Mouse (Mus musculus) embryonic facial prominence, embryonic 13.5 days (tissue): ENCODE measurements around the gene Prr23a1. TPM values are rescaled to one million over a fixed set of nuclear protein-coding genes. Genes with fewer than 3 reads are reported as not detected.
A peak's percentile ranks its signal among the peaks of the same experiment; 100 is the strongest.
"Not testable (repeated sequence)": the region's sequence is repeated elsewhere in the genome, so short reads cannot be mapped to it uniquely, and the experiment has no call there.

Source experiments
- ATAC-seq: fragments of 200-750 bp; cut with Nextera tagmentation; 2 replicates; pipeline ENCODE4 v1.8.0; 2017; ENCODE audit warnings: low read depth; ENCODE audit not compliant: insufficient number of reproducible peaks, insufficient read depth, low FRiP score, low TSS enrichment
- H3K27ac ChIP-seq: fragments of 300-500 bp; sonication (generic); 2 replicates; pipeline ENCODE4 v1.5.1; 2015; ENCODE audit warnings: moderate library complexity, mild to moderate bottlenecking, inconsistent platforms
- H3K27me3 ChIP-seq: fragments of 300-500 bp; sonication (generic); 2 replicates; pipeline ENCODE4 v1.6.1; 2015; ENCODE audit warnings: mild to moderate bottlenecking, inconsistent platforms
- H3K36me3 ChIP-seq: fragments of 300-500 bp; sonication (generic); 2 replicates; pipeline ENCODE4 v1.6.1; 2015; ENCODE audit warnings: mild to moderate bottlenecking, inconsistent platforms
- H3K4me1 ChIP-seq: fragments of 300-500 bp; sonication (generic); 2 replicates; pipeline ENCODE4 v1.6.1; 2015; ENCODE audit warnings: inconsistent platforms
- H3K4me2 ChIP-seq: fragments of 300-500 bp; sonication (generic); 2 replicates; pipeline ENCODE4 v1.6.1; 2015; ENCODE audit warnings: moderate library complexity, mild to moderate bottlenecking, inconsistent platforms
- H3K4me3 ChIP-seq: fragments of 300-500 bp; sonication (generic); 2 replicates; pipeline ENCODE4 v1.5.1; 2015; ENCODE audit warnings: mild to moderate bottlenecking, inconsistent platforms
- H3K9ac ChIP-seq: fragments of 300-500 bp; sonication (generic); 2 replicates; pipeline ENCODE4 v1.6.1; 2015; ENCODE audit warnings: mild to moderate bottlenecking, inconsistent platforms
- H3K9me3 ChIP-seq: fragments of 300-500 bp; sonication (generic); 2 replicates; pipeline ENCODE4 v1.6.1; 2016; ENCODE audit warnings: inconsistent platforms
- WGBS: fragments of 180-500 bp; shearing (Covaris S2); methylation state at CpG from one replicate; pipeline ENCODE4 v1.1.7; 2015; ENCODE audit warnings: mixed read lengths; 5-methylcytosine and 5-hydroxymethylcytosine counted together
- polyA plus RNA-seq: library from polyadenylated mRNA; unstranded; fragments of >200 nt; fragmentation: Nextera tagmentation; extraction: Ambion mirVana; gene quantifications from 2 replicates; pipeline ENCODE4 v1.2.1, GENCODE M21; 2015

The Prr23a1 gene
- not detected in 2 replicates for polyA plus RNA-seq

- no peak for ATAC-seq
- WGBS = 61% methylated on average over 22 of the region's 22 CpGs
- H3K36me3 ChIP-seq = no peaks in the 10 kb centered on the region
- H3K27ac ChIP-seq = no peak within 1 kb of the TSS
- H3K4me3 ChIP-seq = no peak within 1 kb of the TSS
- H3K4me2 ChIP-seq = peak within 1 kb of the TSS; percentile 36
- no peak within 1 kb of the TSS for H3K9ac ChIP-seq
- H3K27me3 ChIP-seq = peaks cover 10% of the 10 kb centered on the region; the same call in 1 of the 2 replicates
- H3K4me1 ChIP-seq = no peaks in the 10 kb centered on the region
- H3K9me3 ChIP-seq = 0 out of 2 replicates have a peak, but pooled peaks cover 5% of the 10 kb centered on the region
Measured at GRCm38 (mm10) chr9:98842117-98842516, at the start of gene Prr23a1. Gene Prr23a1, plus strand, starts transcription at chr9:98842503.

GRCm38 (mm10) chr9:98799021-98799420 lies 43.3 kb upstream of the Prr23a1 start:
- H3K27ac ChIP-seq = no peak overlapping the region
- peaks cover 7% of the 10 kb centered on the region for H3K4me1 ChIP-seq
- H3K36me3 ChIP-seq = no peaks in the 10 kb centered on the region
- no peak for ATAC-seq
- no peak overlapping the region for H3K4me3 ChIP-seq
- WGBS = 73% methylated on average over 1 of the region's 1 CpGs
- H3K4me2 ChIP-seq = no peak overlapping the region
- no peaks in the 10 kb centered on the region for H3K9me3 ChIP-seq
- H3K9ac ChIP-seq = no peak overlapping the region
- H3K27me3 ChIP-seq = peaks cover 12% of the 10 kb centered on the region

- Histone ChIP-seq H3K4me2 (peak overlapping the region; percentile 32), H3K36me3 (no peaks in the 10 kb centered on the region), H3K4me1 (peaks cover 18% of the 10 kb centered on the region), H3K27me3 (peaks cover 17% of the 10 kb centered on the region), H3K27ac (peak overlapping the region; percentile 80), H3K9ac (no peak overlapping the region), H3K4me3 (no peak overlapping the region), H3K9me3 (no peaks in the 10 kb centered on the region)
- ATAC-seq = no peak
- WGBS = 25% methylated on average over 12 of the region's 12 CpGs
Measured at GRCm38 (mm10) chr9:98803971-98804370, 38.3 kb upstream of the Prr23a1 start.

- H3K4me1 ChIP-seq = peaks cover 18% of the 10 kb centered on the region
- H3K4me3 ChIP-seq = no peak overlapping the region
- H3K9ac ChIP-seq = no peak overlapping the region
- H3K4me2 ChIP-seq = no peak overlapping the region
- ATAC-seq = no peak
- no peak overlapping the region for H3K27ac ChIP-seq
- no peaks in the 10 kb centered on the region for H3K36me3 ChIP-seq
- peaks cover 17% of the 10 kb centered on the region for H3K27me3 ChIP-seq
- 74% methylated on average over 15 of the region's 15 CpGs for WGBS
- no peaks in the 10 kb centered on the region for H3K9me3 ChIP-seq
Measured at GRCm38 (mm10) chr9:98805511-98805910, 36.8 kb upstream of the Prr23a1 start.

- Histone ChIP-seq H3K27me3 (peaks cover 17% of the 10 kb centered on the region), H3K4me1 (peaks cover 18% of the 10 kb centered on the region), H3K36me3 (no peaks in the 10 kb centered on the region), H3K4me2 (no peak overlapping the region), H3K9ac (no peak overlapping the region), H3K27ac (no peak overlapping the region), H3K4me3 (no peak overlapping the region), H3K9me3 (no peaks in the 10 kb centered on the region)
- ATAC-seq = no peak
- 77% methylated on average over 3 of the region's 3 CpGs for WGBS
Measured at GRCm38 (mm10) chr9:98805934-98806333, 36.4 kb upstream of the Prr23a1 start.

- peaks cover 29% of the 10 kb centered on the region for H3K4me1 ChIP-seq
- H3K9me3 ChIP-seq = no peaks in the 10 kb centered on the region
- no peaks in the 10 kb centered on the region for H3K36me3 ChIP-seq
- no peak for ATAC-seq
- H3K9ac ChIP-seq = no peak overlapping the region
- H3K4me3 ChIP-seq = no peak overlapping the region
- peaks cover 13% of the 10 kb centered on the region; the same call in 1 of the 2 replicates for H3K27me3 ChIP-seq
- 85% methylated on average over 8 of the region's 8 CpGs for WGBS
- H3K27ac ChIP-seq = no peak overlapping the region
- H3K4me2 ChIP-seq = no peak overlapping the region
Measured at GRCm38 (mm10) chr9:98807631-98808030, 34.7 kb upstream of the Prr23a1 start.

- not testable (repeated sequence) for ATAC-seq, H3K36me3 ChIP-seq, H3K4me2 ChIP-seq, H3K9ac ChIP-seq, H3K4me3 ChIP-seq, H3K27ac ChIP-seq, H3K9me3 ChIP-seq
- H3K4me1 ChIP-seq = peaks cover 17% of the 10 kb centered on the region
- WGBS = 63% methylated on average over 2 of the region's 2 CpGs
- peaks cover 17% of the 10 kb centered on the region; the same call in 1 of the 2 replicates for H3K27me3 ChIP-seq
Measured at GRCm38 (mm10) chr9:98809526-98809925, 32.8 kb upstream of the Prr23a1 start.

GRCm38 (mm10) chr9:98816066-98816465 lies 26.2 kb upstream of the Prr23a1 start:
- H3K4me3 ChIP-seq = no peak overlapping the region
- peaks cover 10% of the 10 kb centered on the region; the same call in 1 of the 2 replicates for H3K4me1 ChIP-seq
- H3K27ac ChIP-seq = no peak overlapping the region
- H3K27me3 ChIP-seq = 0 out of 2 replicates have a peak, but pooled peaks cover 8% of the 10 kb centered on the region
- 65% methylated on average over 3 of the region's 3 CpGs for WGBS
- no peak for ATAC-seq
- no peaks in the 10 kb centered on the region for H3K36me3 ChIP-seq
- H3K4me2 ChIP-seq = no peak overlapping the region
- H3K9me3 ChIP-seq = no peaks in the 10 kb centered on the region
- H3K9ac ChIP-seq = no peak overlapping the region

- WGBS = 86% methylated on average over 7 of the region's 7 CpGs
- Histone ChIP-seq H3K9me3 (no peaks in the 10 kb centered on the region), H3K4me3 (no peak overlapping the region), H3K9ac (no peak overlapping the region), H3K4me1 (no peaks in the 10 kb centered on the region), H3K4me2 (no peak overlapping the region), H3K36me3 (no peaks in the 10 kb centered on the region), H3K27me3 (0 out of 2 replicates have a peak, but pooled peaks cover 8% of the 10 kb centered on the region), H3K27ac (no peak overlapping the region)
- no peak for ATAC-seq
Measured at GRCm38 (mm10) chr9:98817592-98817991, 24.7 kb upstream of the Prr23a1 start.

GRCm38 (mm10) chr9:98818971-98819370 lies 23.3 kb upstream of the Prr23a1 start:
- no peak overlapping the region for H3K9ac ChIP-seq
- WGBS = 83% methylated on average over 5 of the region's 5 CpGs
- no peak overlapping the region for H3K4me3 ChIP-seq
- ATAC-seq = no peak
- H3K4me1 ChIP-seq = no peaks in the 10 kb centered on the region
- no peaks in the 10 kb centered on the region for H3K36me3 ChIP-seq
- H3K27ac ChIP-seq = no peak overlapping the region
- H3K9me3 ChIP-seq = peaks cover 2% of the 10 kb centered on the region; the same call in 1 of the 2 replicates
- H3K4me2 ChIP-seq = no peak overlapping the region
- 0 out of 2 replicates have a peak, but pooled peaks cover 4% of the 10 kb centered on the region for H3K27me3 ChIP-seq

GRCm38 (mm10) chr9:98819481-98819880 lies 22.8 kb upstream of the Prr23a1 start:
- H3K36me3 ChIP-seq = no peaks in the 10 kb centered on the region
- WGBS = 100% methylated on average over 2 of the region's 2 CpGs
- no peak overlapping the region for H3K4me2 ChIP-seq
- H3K4me3 ChIP-seq = no peak overlapping the region
- H3K27ac ChIP-seq = no peak overlapping the region
- ATAC-seq = no peak
- H3K4me1 ChIP-seq = no peaks in the 10 kb centered on the region
- no peak overlapping the region for H3K9ac ChIP-seq
- H3K27me3 ChIP-seq = 0 out of 2 replicates have a peak, but pooled peaks cover 4% of the 10 kb centered on the region
- peaks cover 2% of the 10 kb centered on the region; the same call in 1 of the 2 replicates for H3K9me3 ChIP-seq

GRCm38 (mm10) chr9:98820461-98820860 lies 21.8 kb upstream of the Prr23a1 start:
- no peak overlapping the region for H3K4me2 ChIP-seq
- ATAC-seq = no peak
- no peaks in the 10 kb centered on the region for H3K36me3 ChIP-seq
- 87% methylated on average over 4 of the region's 4 CpGs for WGBS
- H3K9ac ChIP-seq = no peak overlapping the region
- H3K27me3 ChIP-seq = 0 out of 2 replicates have a peak, but pooled peaks cover 4% of the 10 kb centered on the region
- H3K4me3 ChIP-seq = no peak overlapping the region
- no peak overlapping the region for H3K27ac ChIP-seq
- no peaks in the 10 kb centered on the region for H3K4me1 ChIP-seq
- H3K9me3 ChIP-seq = peaks cover 2% of the 10 kb centered on the region; the same call in 1 of the 2 replicates
